Mouse (Mus musculus) testis, adult 2 months (tissue): ENCODE measurements around the gene Tcf20.

Source experiments
- CTCF ChIP-seq: fragments of 200-500 bp; IDR thresholded peaks from 2 replicates; pipeline ENCODE4 v1.5.1; 2012; ENCODE audit warnings: low read depth, mild to moderate bottlenecking, inconsistent platforms, low read length, moderate library complexity; ENCODE audit not compliant: control insufficient read depth, insufficient read depth, insufficient replicate concordance
- POLR2A ChIP-seq: fragments of 200-500 bp; IDR thresholded peaks from 2 replicates; pipeline ENCODE4 v1.6.1; 2012; ENCODE audit warnings: low read depth, mild to moderate bottlenecking, inconsistent platforms, low read length, moderate library complexity; ENCODE audit not compliant: control insufficient read depth

GRCm38 (mm10) chr15:82992911-82993310 lies 5.2 kb upstream of the Tcf20 start:
- TF ChIP-seq CTCF (no peak), POLR2A (no peak)
